In the genomic region with DNA sequence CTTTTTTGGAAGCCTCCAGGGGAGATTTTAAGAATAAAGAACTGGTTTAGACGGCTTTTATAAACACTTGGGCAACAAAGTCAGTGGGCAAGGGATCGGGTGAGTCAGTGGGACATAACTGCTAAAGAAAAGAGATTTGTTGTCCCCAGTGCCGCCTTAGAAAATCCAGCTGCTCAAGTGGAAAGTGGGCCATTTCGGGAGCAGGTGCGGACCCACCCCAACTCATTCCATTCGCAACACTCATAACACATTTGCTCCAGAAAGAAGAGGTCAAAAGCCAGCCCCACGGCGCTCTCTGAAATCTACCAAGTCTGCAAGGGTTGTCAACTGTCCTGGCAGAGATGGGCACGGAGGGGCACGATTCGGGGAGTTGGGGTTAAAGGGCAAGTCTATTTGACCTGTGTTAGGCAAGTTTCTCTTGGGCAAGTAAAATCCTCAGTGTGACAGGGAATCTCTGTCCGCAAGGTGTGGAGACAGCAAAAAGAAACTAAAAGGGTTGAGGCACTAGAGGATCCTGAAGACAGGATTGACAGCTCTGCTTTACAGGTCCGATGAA, we compare ENCODE assay signal across 8 mouse cellular contexts. TPM values are rescaled to one million over a fixed set of nuclear protein-coding genes. Genes with fewer than 3 reads are reported as not detected.
A peak's percentile ranks its signal among the peaks of the same experiment; 100 is the strongest.
DNase-seq lines count a peak whose midpoint lies in the region; ATAC-seq lines count a peak whose summit lies in the region.

No protein-coding gene starts in this region.

- no peak for ATAC-seq in heart, embryonic 13.5 days (ENCODE audit: extremely low read depth, insufficient number of reproducible peaks, low FRiP score, low TSS enrichment)
- ATAC-seq in intestine, embryonic 14.5 days (replicated peaks; ENCODE audit: low FRiP score, low TSS enrichment, low read depth) = no peak
- ATAC-seq in midbrain, embryonic 12.5 days (ENCODE audit: low FRiP score, low read depth) = no peak
- no peak for ATAC-seq in megakaryocyte, adult 5-6 weeks (ENCODE audit: poor library complexity, severe bottlenecking)

- H3K36me3 ChIP-seq in heart, embryonic 13.5 days = no peaks in the 10 kb centered on the region
- no peaks in the 10 kb centered on the region for H3K36me3 ChIP-seq in intestine, embryonic 14.5 days (ENCODE audit: control insufficient read depth, insufficient read depth, low read length)
- H3K36me3 ChIP-seq in midbrain, embryonic 12.5 days = no peaks in the 10 kb centered on the region

- peak overlapping the region; percentile 80 for H3K4me3 ChIP-seq in heart, embryonic 13.5 days
- peak overlapping the region; percentile 51; the same call in 1 of the 2 replicates for H3K4me3 ChIP-seq in brown adipose tissue, adult 24 weeks (ENCODE audit: insufficient read depth, low read depth, low read length)
- peak overlapping the region; percentile 60 for H3K4me3 ChIP-seq in intestine, embryonic 14.5 days (ENCODE audit: low read depth, low read length)
- peak overlapping the region; percentile 75 for H3K4me3 ChIP-seq in midbrain, embryonic 12.5 days

- peaks cover 14% of the 10 kb centered on the region for H3K4me1 ChIP-seq in heart, embryonic 13.5 days
- H3K4me1 ChIP-seq in brown adipose tissue, adult 24 weeks (ENCODE audit: control insufficient read depth, insufficient read depth, insufficient read length, low read length) = no peaks in the 10 kb centered on the region
- no peaks in the 10 kb centered on the region; the same call in 1 of the 2 replicates for H3K4me1 ChIP-seq in intestine, embryonic 14.5 days (replicated peaks; ENCODE audit: control insufficient read depth, insufficient read depth, low read length)
- H3K4me1 ChIP-seq in midbrain, embryonic 12.5 days = peaks cover 8% of the 10 kb centered on the region

- DNase-seq in heart, postnatal 25 days (ENCODE audit: low spot score) = no peak
- DNase-seq in intestine, embryonic 14.5 days (ENCODE audit: low spot score) = peak; percentile 57
- no peak for DNase-seq in cerebellum, adult 11-12 months
- DNase-seq in MN1 (ENCODE audit: low spot score) = no peak

- 60% methylated on average over 13 of the region's 13 CpGs for WGBS in heart, embryonic 13.5 days
- 53% methylated on average over 13 of the region's 13 CpGs for WGBS in intestine, embryonic 14.5 days
- 60% methylated on average over 13 of the region's 13 CpGs for WGBS in midbrain, embryonic 12.5 days

- peaks cover 35% of the 10 kb centered on the region for H3K27me3 ChIP-seq in heart, embryonic 13.5 days (replicated peaks)
- peaks cover 4% of the 10 kb centered on the region; the same call in 1 of the 2 replicates for H3K27me3 ChIP-seq in intestine, embryonic 14.5 days (replicated peaks; ENCODE audit: control insufficient read depth, insufficient read depth, low read length)
- H3K27me3 ChIP-seq in midbrain, embryonic 12.5 days = peaks cover 29% of the 10 kb centered on the region

- intact Hi-C loops in heart, postnatal 25 days (cut with DNase I) = no loop called here

- H3K9ac ChIP-seq in heart, embryonic 13.5 days = peak overlapping the region; percentile 88
- no peak overlapping the region for H3K9ac ChIP-seq in intestine, embryonic 14.5 days (ENCODE audit: low read length)
- no peak overlapping the region for H3K9ac ChIP-seq in midbrain, embryonic 12.5 days (replicated peaks)

- no peak overlapping the region for H3K27ac ChIP-seq in heart, embryonic 13.5 days (replicated peaks)
- H3K27ac ChIP-seq in brown adipose tissue, adult 24 weeks (replicated peaks; ENCODE audit: low read depth, low read length) = no peak overlapping the region
- H3K27ac ChIP-seq in intestine, embryonic 14.5 days (ENCODE audit: low read depth) = no peak overlapping the region
- H3K27ac ChIP-seq in midbrain, embryonic 12.5 days (replicated peaks) = no peak overlapping the region

- no peaks in the 10 kb centered on the region for H3K9me3 ChIP-seq in heart, embryonic 13.5 days
- H3K9me3 ChIP-seq in intestine, embryonic 14.5 days (ENCODE audit: control insufficient read depth, low read length) = no peaks in the 10 kb centered on the region
- no peaks in the 10 kb centered on the region for H3K9me3 ChIP-seq in midbrain, embryonic 12.5 days

- H3K4me2 ChIP-seq in heart, embryonic 13.5 days = peak overlapping the region; percentile 91
- H3K4me2 ChIP-seq in intestine, embryonic 14.5 days (ENCODE audit: low read length) = peak overlapping the region; percentile 84
- H3K4me2 ChIP-seq in midbrain, embryonic 12.5 days (replicated peaks) = peak overlapping the region; percentile 95

RNA-seq across cellular contexts. Expression of gene Cobl, which starts 1.1 kb away (rescaled TPM):
- polyA plus RNA-seq in heart, embryonic 13.5 days (2015; fragmentation: Nextera tagmentation; extraction: Ambion mirVana) = 31.0 and 40.0 TPM in 2 replicates
- 10 to 100 TPM; 17.4 to 21.9 TPM for total RNA-seq in heart, postnatal 25 days (2021)
- 2.3 and 4.4 TPM in 2 replicates for polyA plus RNA-seq in brown adipose tissue, adult 24 weeks (2012; ENCODE audit: insufficient read depth, insufficient read length, missing spikeins)
- 11.6 and 13.1 TPM in 2 replicates for polyA plus RNA-seq in intestine, embryonic 14.5 days (2014; fragmentation: Nextera tagmentation; extraction: Ambion mirVana)
- polyA plus RNA-seq in midbrain, embryonic 12.5 days (2016; fragmentation: Nextera tagmentation; extraction: Ambion mirVana) = 2.9 and 4.0 TPM in 2 replicates
- total RNA-seq in megakaryocyte, adult 5-6 weeks (2015) = not detected in 2 replicates
- total RNA-seq in megakaryocyte, adult 5-6 weeks (2017) = not detected in 2 replicates
